ENCODE assay signal across 10 mouse cellular contexts in genomic region chr3:130073085-130073484, GRCm38 (mm10). TPM values are rescaled to one million over a fixed set of nuclear protein-coding genes. Genes with fewer than 3 reads are reported as not detected.
DNase-seq lines count a peak whose midpoint lies in the region; ATAC-seq and TF ChIP-seq lines count a peak whose summit lies in the region.
"Had no signal": no experiment of that assay in that cellular context is flagged by ENCODE, and none has a peak within 500 bp of the region (broad histone marks: within the 10 kb centered on the region; RNA-seq: fewer than 3 reads in every experiment).

No protein-coding gene starts in this region.

- H3K27ac ChIP-seq in liver, embryonic 12.5 days, result no peak overlapping the region
- no peak overlapping the region for H3K27ac ChIP-seq in forebrain, embryonic 16.5 days (ENCODE audit: low read length)
- H3K27ac ChIP-seq: forebrain, embryonic 15.5 days had no signal

- H3K9ac ChIP-seq in liver, embryonic 12.5 days, result no peak overlapping the region
- no peak overlapping the region for H3K9ac ChIP-seq in forebrain, embryonic 16.5 days (replicated peaks; ENCODE audit: low read depth, low read length)
- H3K9ac ChIP-seq: forebrain, embryonic 15.5 days had no signal

- H3K36me3 ChIP-seq in liver, embryonic 12.5 days, result no peaks in the 10 kb centered on the region
- H3K36me3 ChIP-seq in myocyte (ENCODE audit: control insufficient read depth, insufficient read depth), result no peaks in the 10 kb centered on the region
- H3K36me3 ChIP-seq in forebrain, embryonic 16.5 days (ENCODE audit: control insufficient read depth, insufficient read depth), result no peaks in the 10 kb centered on the region
- H3K36me3 ChIP-seq: forebrain, embryonic 15.5 days had no signal

- no peaks in the 10 kb centered on the region for H3K27me3 ChIP-seq in liver, embryonic 12.5 days (replicated peaks)
- no peaks in the 10 kb centered on the region for H3K27me3 ChIP-seq in myocyte (ENCODE audit: control insufficient read depth, insufficient read depth, insufficient read length)
- no peaks in the 10 kb centered on the region for H3K27me3 ChIP-seq in forebrain, embryonic 16.5 days (replicated peaks; ENCODE audit: control insufficient read depth, insufficient read depth, low read length)
- H3K27me3 ChIP-seq: forebrain, embryonic 15.5 days had no signal

- peak; percentile 58 for ATAC-seq in liver, embryonic 12.5 days
- no peak for ATAC-seq in forebrain, embryonic 16.5 days
- ATAC-seq: forebrain, embryonic 15.5 days had no signal

- TF ChIP-seq POLR2A in myocyte (IDR thresholded peaks at IDR 0.05; ENCODE audit: insufficient read length, low read depth), result no peak

- H3K9me3 ChIP-seq in liver, embryonic 12.5 days (replicated peaks), result no peaks in the 10 kb centered on the region
- H3K9me3 ChIP-seq in forebrain, embryonic 16.5 days (ENCODE audit: control insufficient read depth, low read length), result no peaks in the 10 kb centered on the region
- H3K9me3 ChIP-seq: forebrain, embryonic 15.5 days had no signal

- no peaks in the 10 kb centered on the region for H3K4me1 ChIP-seq in liver, embryonic 12.5 days
- H3K4me1 ChIP-seq in forebrain, embryonic 16.5 days (replicated peaks; ENCODE audit: control insufficient read depth, insufficient read depth, low read length), result no peaks in the 10 kb centered on the region
- H3K4me1 ChIP-seq: forebrain, embryonic 15.5 days had no signal

- H3K4me3 ChIP-seq in liver, embryonic 12.5 days, result no peak overlapping the region
- H3K4me3 ChIP-seq in myocyte, result no peak overlapping the region
- H3K4me3 ChIP-seq in forebrain, embryonic 16.5 days (replicated peaks; ENCODE audit: low read length), result no peak overlapping the region
- H3K4me3 ChIP-seq: forebrain, embryonic 15.5 days had no signal

- H3K4me2 ChIP-seq in liver, embryonic 12.5 days, result peak overlapping the region; percentile 15; the same call in 1 of the 2 replicates
- H3K4me2 ChIP-seq in myocyte (ENCODE audit: low read depth), result peak overlapping the region; percentile 51
- H3K4me2 ChIP-seq in forebrain, embryonic 16.5 days (ENCODE audit: low read length), result no peak overlapping the region
- H3K4me2 ChIP-seq: forebrain, embryonic 15.5 days had no signal

- 33% methylated on average over 10 of the region's 10 CpGs for WGBS in liver, embryonic 12.5 days (ENCODE audit: insufficient replicate concordance)
- 78% methylated on average over 10 of the region's 10 CpGs for WGBS in forebrain, embryonic 16.5 days

- H3ac ChIP-seq in myocyte (ENCODE audit: control insufficient read depth, insufficient read length), result no peak overlapping the region

- no peaks in the 10 kb centered on the region for H3K79me2 ChIP-seq in myocyte (ENCODE audit: control insufficient read depth, insufficient read depth)

- DNase-seq in lung, adult 18-20 months, result peak; percentile 60 to 64
- DNase-seq in lung, postnatal 10 days, result no peak
- DNase-seq in adrenal gland, postnatal 25 days, result peak; percentile 37
- no peak for DNase-seq in layer of hippocampus, adult 11-12 months (ENCODE audit: low spot score)
- DNase-seq in layer of hippocampus, adult 18-20 months (ENCODE audit: low spot score in 2 of 2), result no peak
- DNase-seq: cerebellum, adult 9-11 months had no signal

TF ChIP-seq in myocyte, 11 proteins besides CTCF, POLR2A, EP300 and RAD21:
- TF ChIP-seq CEBPB (IDR thresholded peaks at IDR 0.05; ENCODE audit: insufficient read depth, poor library complexity, severe bottlenecking) (peak; percentile 98), TCF12 (IDR thresholded peaks at IDR 0.05; ENCODE audit: insufficient read depth, poor library complexity, severe bottlenecking) (no peak), USF1 (IDR thresholded peaks at IDR 0.05; ENCODE audit: low read depth) (no peak), MYOD1 (IDR thresholded peaks at IDR 0.05; ENCODE audit: control insufficient read depth in 1 of 3, insufficient read length in 2 of 3, low read depth in 2 of 3) (no peak)

RNA-seq across cellular contexts. Expression of gene Sec24b, which starts 11.7 kb away (rescaled TPM):
- total RNA-seq in adrenal gland, postnatal 25 days (2021), result 75.9 and 77.0 TPM in 2 replicates
- 15.0 and 15.2 TPM in 2 replicates for polyA plus RNA-seq in liver, embryonic 12.5 days (2016; fragmentation: Nextera tagmentation; extraction: Ambion mirVana)
- 21.4 TPM for polyA plus RNA-seq in myocyte (2012; fragmentation: generic; extraction: Trizol)
- 10 to 100 TPM; 52.5 to 58.7 TPM for total RNA-seq in layer of hippocampus, adult 18-20 months (2021)
- 30.7 and 33.6 TPM in 2 replicates for polyA plus RNA-seq in forebrain, embryonic 16.5 days (2015; fragmentation: Nextera tagmentation; extraction: Ambion mirVana)

RNA-seq across cellular contexts. Expression of gene Col25a1, which starts 58.2 kb away (rescaled TPM):
- total RNA-seq in adrenal gland, postnatal 25 days (2021), result 5.7 and 10.3 TPM in 2 replicates
- 3.7 and 4.2 TPM in 2 replicates for polyA plus RNA-seq in liver, embryonic 12.5 days (2016; fragmentation: Nextera tagmentation; extraction: Ambion mirVana)
- 2.8 TPM for polyA plus RNA-seq in myocyte (2012; fragmentation: generic; extraction: Trizol)
- total RNA-seq in layer of hippocampus, adult 18-20 months (2021), result 10 to 100 TPM; 70.7 to 71.0 TPM
- 4.1 and 6.3 TPM in 2 replicates for polyA plus RNA-seq in forebrain, embryonic 16.5 days (2015; fragmentation: Nextera tagmentation; extraction: Ambion mirVana)

Comparison
In these comparisons a context has a peak if more than half of its experiments do, and no peak if none do; other contexts are left out.
1. DNase-seq: peak in lung, adult 18-20 months (2 of 2) and adrenal gland, postnatal 25 days (single experiment); none in lung, postnatal 10 days (single experiment), layer of hippocampus, adult 11-12 months (single experiment) and layer of hippocampus, adult 18-20 months (0 of 2).